Mouse (Mus musculus) heart, embryonic 14.5 days (tissue): ENCODE measurements around the gene Rapgefl1. TPM values are rescaled to one million over a fixed set of nuclear protein-coding genes. Genes with fewer than 3 reads are reported as not detected.
"Not testable (repeated sequence)": the region's sequence is repeated elsewhere in the genome, so short reads cannot be mapped to it uniquely, and the experiment has no call there.

ENCODE experiments used
- ATAC-seq: fragments of 200-750 bp; cut with Nextera tagmentation; 2 replicates; pipeline ENCODE4 v1.8.0; 2017; ENCODE audit warnings: low read depth, moderate TSS enrichment; ENCODE audit not compliant: insufficient number of reproducible peaks, insufficient read depth, low FRiP score
- H3K27ac ChIP-seq, 2 experiments: fragments of 200-500 bp in 1 of 2; fragments of 300-500 bp in 1 of 2; sonication (generic) in 1 of 2; replicated peaks in 1 of 2; 2 replicates each; pipeline ENCODE4 v1.5.1; 2012 to 2014; ENCODE audit warnings: low read depth in 2 of 2, low read length in 2 of 2, control low read depth in 1 of 2, mild to moderate bottlenecking in 1 of 2, mixed read lengths in 1 of 2; ENCODE audit not compliant: control insufficient read depth in 1 of 2, insufficient read depth in 1 of 2
- H3K27me3 ChIP-seq: fragments of 300-500 bp; sonication (generic); 2 replicates; pipeline ENCODE4 v1.6.1; 2014; ENCODE audit warnings: mild to moderate bottlenecking, low read length, control low read depth; ENCODE audit not compliant: control insufficient read depth, insufficient read depth
- H3K36me3 ChIP-seq: fragments of 300-500 bp; sonication (generic); 2 replicates; pipeline ENCODE4 v1.6.1; 2014; ENCODE audit warnings: mild to moderate bottlenecking, control low read depth, low read length, mixed read lengths; ENCODE audit not compliant: control insufficient read depth, insufficient read depth
- H3K4me1 ChIP-seq, 2 experiments: fragments of 200-500 bp in 1 of 2; fragments of 300-500 bp in 1 of 2; sonication (generic) in 1 of 2; 2 replicates each; pipeline ENCODE4 v1.6.1; 2012 to 2014; ENCODE audit warnings: low read length in 2 of 2, control low read depth in 1 of 2, mixed read lengths in 1 of 2; ENCODE audit not compliant: control insufficient read depth in 2 of 2, insufficient read depth in 2 of 2
- H3K4me2 ChIP-seq: fragments of 300-500 bp; sonication (generic); 2 replicates; pipeline ENCODE4 v1.6.1; 2014; ENCODE audit warnings: mild to moderate bottlenecking, low read length
- H3K4me3 ChIP-seq, 2 experiments: fragments of 200-500 bp in 1 of 2; fragments of 300-500 bp in 1 of 2; sonication (generic) in 1 of 2; 2 replicates each; pipeline ENCODE4 v1.5.1; 2012 to 2014; ENCODE audit warnings: low read length in 2 of 2, mild to moderate bottlenecking in 2 of 2, control low read depth in 1 of 2, low read depth in 1 of 2, moderate library complexity in 1 of 2; ENCODE audit not compliant: control insufficient read depth in 1 of 2, insufficient read depth in 1 of 2
- H3K9ac ChIP-seq: fragments of 300-500 bp; sonication (generic); 2 replicates; pipeline ENCODE4 v1.6.1; 2014; ENCODE audit warnings: mild to moderate bottlenecking, low read length
- H3K9me3 ChIP-seq: fragments of 300-500 bp; sonication (generic); 2 replicates; pipeline ENCODE4 v1.6.1; 2016; ENCODE audit warnings: low read length, control low read depth; ENCODE audit not compliant: control insufficient read depth
- WGBS: fragments of 180-500 bp; shearing (Covaris S2); extraction: QIAGEN DNeasy Blood & Tissue Kit; methylation state at CpG from one replicate; pipeline ENCODE4 v1.1.7; 2014; 5-methylcytosine and 5-hydroxymethylcytosine counted together
- polyA plus RNA-seq: library from polyadenylated mRNA; unstranded; fragments of >200 nt; fragmentation: Nextera tagmentation; extraction: Ambion mirVana; gene quantifications from 2 replicates; pipeline ENCODE4 v1.2.1, GENCODE M21; 2014

Gene Rapgefl1
- polyA plus RNA-seq, 1 experiment from 2014 or later = 0.95 TPM

DNA sequence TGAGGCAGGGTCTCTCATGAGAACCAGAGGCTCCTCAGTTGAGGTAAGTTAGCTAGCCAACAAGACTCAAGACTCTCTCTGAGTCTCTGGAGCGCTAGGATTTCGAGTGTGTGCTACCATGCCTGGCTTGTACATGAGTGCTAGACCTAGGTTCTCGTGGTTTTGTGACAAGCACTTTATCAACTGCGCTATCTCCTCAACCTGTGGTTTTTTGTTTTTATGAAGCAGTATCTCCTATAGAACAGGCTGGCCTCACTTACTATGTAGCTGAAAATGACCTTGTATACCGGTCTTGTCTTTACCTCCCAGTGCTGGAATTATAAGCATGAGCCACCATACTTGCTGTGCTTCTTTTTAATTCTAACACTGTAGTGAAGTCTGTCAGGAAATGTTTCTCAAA, 15.6 kb upstream of the Rapgefl1 start:
- no peak overlapping the region for H3K9ac ChIP-seq
- no peak overlapping the region for H3K27ac ChIP-seq
- 94% methylated on average over 5 of the region's 5 CpGs for WGBS
- no peaks in the 10 kb centered on the region for H3K9me3 ChIP-seq
- no peak overlapping the region for H3K4me2 ChIP-seq
- H3K27me3 ChIP-seq = no peaks in the 10 kb centered on the region
- no peak overlapping the region for H3K4me3 ChIP-seq
- peaks cover 99% of the 10 kb centered on the region for H3K36me3 ChIP-seq
- ATAC-seq = no peak
- H3K4me1 ChIP-seq = no peaks in the 10 kb centered on the region

DNA sequence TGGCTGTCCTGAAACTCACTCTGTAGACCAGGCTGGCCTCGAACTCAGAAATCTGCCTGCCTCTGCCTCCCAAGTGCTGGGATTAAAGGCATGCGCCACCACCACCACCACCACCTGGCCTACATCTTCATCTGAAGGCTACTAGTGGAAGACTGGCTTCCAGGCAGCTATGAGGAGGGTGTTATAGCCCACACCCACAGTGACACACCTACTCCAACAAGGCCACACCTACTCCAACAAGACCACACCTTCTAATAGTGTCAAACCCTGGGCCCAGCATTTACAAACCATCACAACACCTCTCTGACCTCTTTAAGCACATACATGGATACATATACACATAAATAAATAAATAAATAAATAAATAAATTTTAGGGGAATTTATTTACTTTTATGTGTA, 10.5 kb upstream of the Rapgefl1 start:
- peaks cover 97% of the 10 kb centered on the region for H3K36me3 ChIP-seq
- ATAC-seq, H3K4me2 ChIP-seq, H3K4me3 ChIP-seq, H3K27me3 ChIP-seq, H3K4me1 ChIP-seq, H3K9ac ChIP-seq, H3K9me3 ChIP-seq, H3K27ac ChIP-seq: not testable (repeated sequence)
- WGBS = 89% methylated on average over 2 of the region's 2 CpGs

DNA sequence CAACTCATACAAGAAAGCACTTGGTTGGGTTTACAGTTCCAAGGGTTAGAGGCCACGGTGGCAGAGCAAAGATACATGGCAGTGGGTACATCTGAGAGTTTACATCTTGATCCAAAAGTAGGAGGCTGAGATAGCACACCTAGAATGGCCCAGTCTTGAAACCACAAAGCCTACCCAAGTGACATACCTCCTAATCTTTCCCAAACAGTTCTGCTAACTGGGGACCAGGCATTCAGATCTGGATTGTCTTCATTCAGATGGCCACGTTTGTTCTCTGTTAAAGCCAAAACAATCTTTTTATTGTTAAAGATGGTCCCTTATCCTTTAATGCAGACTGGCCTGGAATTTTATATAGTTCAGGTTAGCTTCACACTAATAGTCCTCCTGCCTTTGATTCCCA, 8.7 kb upstream of the Rapgefl1 start:
- peaks cover 97% of the 10 kb centered on the region for H3K36me3 ChIP-seq

DNA sequence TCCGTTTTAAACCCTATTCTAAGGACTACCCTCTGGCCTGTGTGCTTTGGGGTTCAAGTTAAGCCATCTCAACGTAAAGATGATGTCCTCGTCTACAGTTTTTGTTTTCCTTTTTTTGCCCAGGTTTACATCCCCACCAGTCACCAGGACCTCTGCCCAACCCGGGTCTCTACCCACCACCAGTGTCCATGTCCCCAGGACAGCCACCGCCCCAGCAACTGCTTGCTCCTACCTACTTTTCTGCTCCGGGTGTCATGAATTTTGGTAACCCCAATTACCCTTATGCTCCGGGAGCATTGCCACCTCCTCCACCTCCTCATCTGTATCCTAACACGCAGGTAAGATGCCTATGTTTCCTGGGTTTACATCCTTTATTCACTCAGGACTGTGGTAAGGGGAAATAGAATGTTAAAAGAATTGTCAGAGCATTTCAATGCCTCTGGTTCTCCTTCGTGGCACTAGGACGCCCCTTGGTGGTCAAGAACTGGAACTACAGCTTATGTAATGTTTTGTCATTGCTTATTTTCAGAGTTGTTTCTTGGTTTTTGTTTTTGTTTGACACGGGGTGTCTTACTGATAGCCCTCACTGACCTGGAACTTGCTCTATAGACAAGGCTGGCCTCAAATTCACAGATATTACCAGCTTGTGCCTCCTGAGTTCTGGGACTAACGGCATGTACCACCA, 7.4 kb upstream of the Rapgefl1 start:
- no peak for ATAC-seq
- H3K36me3 ChIP-seq = peaks cover 97% of the 10 kb centered on the region

More for the DNA sequence above, 8.7 kb upstream of the Rapgefl1 start:
- 79% methylated on average over 2 of the region's 2 CpGs for WGBS
- no peak overlapping the region for H3K27ac ChIP-seq
- H3K27me3 ChIP-seq = no peaks in the 10 kb centered on the region
- no peaks in the 10 kb centered on the region for H3K4me1 ChIP-seq
- no peak overlapping the region for H3K9ac ChIP-seq
- ATAC-seq = no peak
- H3K4me2 ChIP-seq = no peak overlapping the region
- no peaks in the 10 kb centered on the region for H3K9me3 ChIP-seq
- no peak overlapping the region for H3K4me3 ChIP-seq

DNA sequence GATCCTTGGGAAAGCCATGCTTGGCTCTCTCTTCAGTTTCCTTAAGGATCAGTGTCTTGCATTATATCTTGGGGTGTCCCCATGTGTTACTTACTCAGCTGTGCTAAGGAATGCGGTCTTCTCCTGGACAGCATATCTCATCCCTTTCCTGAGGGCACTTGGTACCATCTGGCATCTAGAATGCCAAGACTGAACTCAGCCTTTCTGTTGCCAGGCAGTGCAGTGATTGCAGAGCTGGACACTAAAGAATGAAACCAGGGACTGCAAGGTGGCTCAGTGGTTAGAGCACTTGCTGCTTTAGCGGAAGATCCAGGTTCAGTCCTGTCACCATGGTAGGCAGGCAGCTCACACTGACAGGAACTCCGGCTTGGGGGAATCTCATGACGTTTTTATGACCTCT, 6.7 kb upstream of the Rapgefl1 start:
- Histone ChIP-seq H3K4me2 (no peak overlapping the region), H3K9ac (no peak overlapping the region), H3K4me3 (no peak overlapping the region), H3K27me3 (no peaks in the 10 kb centered on the region), H3K9me3 (no peaks in the 10 kb centered on the region), H3K4me1 (no peaks in the 10 kb centered on the region), H3K36me3 (peaks cover 96% of the 10 kb centered on the region), H3K27ac (no peak overlapping the region)
- no peak for ATAC-seq
- 82% methylated on average over 4 of the region's 4 CpGs for whole genome bisulfite sequencing

More for the DNA sequence above, 7.4 kb upstream of the Rapgefl1 start:
- H3K4me2 ChIP-seq = no peak overlapping the region
- no peaks in the 10 kb centered on the region for H3K9me3 ChIP-seq
- H3K9ac ChIP-seq = no peak overlapping the region
- no peaks in the 10 kb centered on the region for H3K4me1 ChIP-seq
- H3K27ac ChIP-seq = no peak overlapping the region
- WGBS = 71% methylated on average over 12 of the region's 12 CpGs
- no peaks in the 10 kb centered on the region for H3K27me3 ChIP-seq
- H3K4me3 ChIP-seq = no peak overlapping the region

DNA sequence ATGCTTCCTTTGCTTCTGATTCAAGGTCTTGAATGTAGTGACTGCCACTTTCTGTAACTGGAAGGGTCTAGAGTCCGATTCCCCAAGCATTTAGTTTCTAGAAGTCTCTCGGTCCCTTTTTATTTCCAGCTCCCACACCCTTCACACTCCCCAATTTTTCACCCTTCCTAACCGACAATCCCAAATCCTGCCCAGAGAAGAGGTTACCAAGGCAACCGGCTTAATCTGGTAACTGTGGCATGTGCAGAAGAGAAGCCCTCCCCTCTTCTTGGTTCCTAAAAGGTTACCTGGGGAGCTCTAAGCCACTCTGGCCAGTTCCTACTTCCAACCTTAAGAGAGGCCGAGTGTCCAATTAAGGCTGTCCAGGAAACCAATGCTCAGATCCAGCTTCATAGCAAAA, 1.3 kb upstream of the Rapgefl1 start:
- Histone ChIP-seq H3K27ac (no peak overlapping the region), H3K4me1 (peaks cover 0 to 13% of the 10 kb centered on the region in 2 experiments; a peak in 3 of 4 replicates), H3K4me2 (no peak overlapping the region), H3K36me3 (peaks cover 45% of the 10 kb centered on the region), H3K27me3 (peaks cover 15% of the 10 kb centered on the region), H3K9me3 (no peaks in the 10 kb centered on the region), H3K9ac (no peak overlapping the region), H3K4me3 (no peak overlapping the region)
- ATAC-seq = no peak
- 44% methylated on average over 5 of the region's 5 CpGs for WGBS

DNA sequence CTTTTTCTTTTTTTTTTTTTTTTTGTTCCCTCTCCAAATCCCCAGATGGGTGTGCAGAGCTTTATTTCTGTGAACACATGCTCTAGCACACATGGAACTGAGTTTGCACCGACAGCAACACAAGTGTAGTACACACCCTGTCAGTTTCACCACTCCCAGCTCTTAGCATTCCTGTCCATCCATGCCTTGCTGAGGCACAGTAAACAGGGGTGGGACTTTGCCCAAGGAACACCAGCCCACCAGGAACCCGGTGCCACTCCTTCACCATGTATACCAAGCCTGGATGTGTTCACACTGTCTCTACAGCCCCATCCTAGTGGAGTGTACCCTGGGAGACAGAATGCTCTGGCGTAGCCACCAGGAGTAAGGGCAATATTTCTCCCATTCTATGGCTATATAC, 860 bp upstream of the Rapgefl1 start:
- Histone ChIP-seq H3K27me3 (peaks cover 15% of the 10 kb centered on the region), H3K36me3 (peaks cover 41% of the 10 kb centered on the region), H3K4me1 (peaks cover 0 to 13% of the 10 kb centered on the region in 2 experiments; a peak in 3 of 4 replicates), H3K9me3 (no peaks in the 10 kb centered on the region), H3K9ac (no peak overlapping the region), H3K27ac (no peak overlapping the region), H3K4me3 (no peak overlapping the region), H3K4me2 (no peak overlapping the region)
- WGBS = 53% methylated on average over 3 of the region's 3 CpGs
- ATAC-seq = no peak

DNA sequence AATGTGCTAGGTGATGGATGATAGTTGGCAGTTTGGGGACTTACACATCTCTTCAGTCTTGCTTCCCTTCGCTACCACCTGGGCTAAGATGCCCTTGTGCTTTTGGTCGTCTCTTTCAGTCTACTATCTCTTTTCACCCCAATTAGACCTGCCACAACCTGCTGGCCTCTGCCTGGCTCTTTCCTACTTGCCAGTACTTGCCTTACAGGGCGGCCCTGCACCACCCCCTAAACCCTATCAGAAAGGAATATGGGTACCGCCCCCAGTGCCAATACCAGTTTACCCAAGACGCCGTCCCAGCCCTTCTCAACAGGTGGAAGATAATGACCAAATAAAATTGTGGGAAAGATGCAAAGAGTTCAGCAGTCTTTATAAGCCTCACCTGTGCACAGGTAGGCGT, 457 bp upstream of the Rapgefl1 start:
- H3K4me2 ChIP-seq = peak overlapping the region; percentile 99
- H3K36me3 ChIP-seq = peaks cover 37% of the 10 kb centered on the region
- peaks cover 0 to 13% of the 10 kb centered on the region in 2 experiments; a peak in 3 of 4 replicates for H3K4me1 ChIP-seq
- H3K9ac ChIP-seq = peak overlapping the region; percentile 77; the same call in 1 of the 2 replicates
- H3K9me3 ChIP-seq = no peaks in the 10 kb centered on the region
- ATAC-seq = no peak
- WGBS = 26% methylated on average over 7 of the region's 7 CpGs
- H3K4me3 ChIP-seq = peak overlapping the region in 1 of 2 experiments; percentile 71; a peak in 3 of 4 replicates
- H3K27ac ChIP-seq = no peak overlapping the region
- H3K27me3 ChIP-seq = peaks cover 15% of the 10 kb centered on the region
